Comparison of ENCODE assay signal across 19 mouse cellular contexts in the genomic region with DNA sequence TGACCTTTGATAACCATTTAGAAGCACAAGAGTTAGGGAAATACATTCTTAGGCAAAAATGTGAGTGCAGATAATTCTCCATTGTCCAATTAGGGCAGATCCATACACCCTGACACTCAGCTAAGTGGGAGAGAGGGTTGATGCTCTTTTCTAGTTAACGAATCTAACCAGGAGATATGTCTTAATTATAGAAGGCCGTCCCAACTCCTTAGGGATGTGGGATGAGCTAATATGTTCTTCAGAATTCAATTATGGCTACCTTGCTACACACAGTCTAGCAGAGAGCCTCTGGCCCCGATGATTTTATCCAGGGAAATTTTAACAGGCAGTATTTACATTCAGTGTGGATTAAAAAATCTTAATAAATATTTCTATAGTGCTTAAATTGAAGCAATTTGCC. TPM values are rescaled to one million over a fixed set of nuclear protein-coding genes. Genes with fewer than 3 reads are reported as not detected.
A peak's percentile ranks its signal among the peaks of the same experiment; 100 is the strongest.
DNase-seq lines count a peak whose midpoint lies in the region; ATAC-seq and TF ChIP-seq lines count a peak whose summit lies in the region.
"Had no signal": no experiment of that assay in that cellular context is flagged by ENCODE, and none has a peak within 500 bp of the region (broad histone marks: within the 10 kb centered on the region; RNA-seq: fewer than 3 reads in every experiment).

No protein-coding gene starts in this region.

- H3K9ac ChIP-seq in hindbrain, embryonic 14.5 days, result no peak overlapping the region
- no peak overlapping the region for H3K9ac ChIP-seq in hindbrain, embryonic 11.5 days (ENCODE audit: low read depth, low read length)
- no peak overlapping the region for H3K9ac ChIP-seq in midbrain, embryonic 11.5 days (ENCODE audit: low read length)
- no peak overlapping the region for H3K9ac ChIP-seq in midbrain, postnatal 0 days (replicated peaks; ENCODE audit: low read length, poor library complexity, severe bottlenecking)
- H3K9ac ChIP-seq in neural tube, embryonic 14.5 days (replicated peaks; ENCODE audit: low read depth, low read length), result no peak overlapping the region
- no peak overlapping the region for H3K9ac ChIP-seq in neural tube, embryonic 15.5 days (replicated peaks)
- H3K9ac ChIP-seq: forebrain, embryonic 15.5 days; heart, embryonic 13.5 days had no signal

- H3K27me3 ChIP-seq in hindbrain, embryonic 14.5 days (ENCODE audit: control insufficient read depth, insufficient read depth, low read length), result no peaks in the 10 kb centered on the region
- H3K27me3 ChIP-seq in hindbrain, embryonic 11.5 days (ENCODE audit: control insufficient read depth, insufficient read depth, low read length), result no peaks in the 10 kb centered on the region
- H3K27me3 ChIP-seq in midbrain, embryonic 11.5 days (ENCODE audit: control insufficient read depth, insufficient read depth, low read length), result no peaks in the 10 kb centered on the region
- H3K27me3 ChIP-seq in midbrain, postnatal 0 days (ENCODE audit: insufficient read depth, low read length), result no peaks in the 10 kb centered on the region
- no peaks in the 10 kb centered on the region for H3K27me3 ChIP-seq in neural tube, embryonic 14.5 days (ENCODE audit: control insufficient read depth, insufficient read depth, low read length)
- no peaks in the 10 kb centered on the region for H3K27me3 ChIP-seq in neural tube, embryonic 15.5 days (replicated peaks)
- H3K27me3 ChIP-seq: forebrain, embryonic 15.5 days; heart, embryonic 13.5 days had no signal

- H3K4me1 ChIP-seq in hindbrain, embryonic 14.5 days (replicated peaks; ENCODE audit: control insufficient read depth, insufficient read depth, low read length), result no peaks in the 10 kb centered on the region
- no peaks in the 10 kb centered on the region for H3K4me1 ChIP-seq in hindbrain, embryonic 11.5 days (replicated peaks; ENCODE audit: control insufficient read depth, insufficient read depth, low read length)
- H3K4me1 ChIP-seq in midbrain, embryonic 11.5 days (ENCODE audit: control insufficient read depth, insufficient read depth, low read length), result no peaks in the 10 kb centered on the region
- no peaks in the 10 kb centered on the region for H3K4me1 ChIP-seq in midbrain, postnatal 0 days (ENCODE audit: insufficient read depth, low read length)
- no peaks in the 10 kb centered on the region for H3K4me1 ChIP-seq in neural tube, embryonic 14.5 days (ENCODE audit: control insufficient read depth, insufficient read depth, low read length)
- H3K4me1 ChIP-seq in neural tube, embryonic 15.5 days, result no peaks in the 10 kb centered on the region
- H3K4me1 ChIP-seq: forebrain, embryonic 15.5 days; heart, embryonic 13.5 days had no signal

- H3K9me3 ChIP-seq in hindbrain, embryonic 14.5 days (ENCODE audit: control insufficient read depth, low read length), result no peaks in the 10 kb centered on the region
- H3K9me3 ChIP-seq in hindbrain, embryonic 11.5 days (ENCODE audit: control insufficient read depth, low read length), result no peaks in the 10 kb centered on the region
- no peaks in the 10 kb centered on the region for H3K9me3 ChIP-seq in midbrain, embryonic 11.5 days (ENCODE audit: control insufficient read depth, low read length)
- H3K9me3 ChIP-seq in midbrain, postnatal 0 days (ENCODE audit: low read length), result no peaks in the 10 kb centered on the region
- no peaks in the 10 kb centered on the region for H3K9me3 ChIP-seq in neural tube, embryonic 14.5 days (ENCODE audit: control insufficient read depth, low read length)
- no peaks in the 10 kb centered on the region for H3K9me3 ChIP-seq in neural tube, embryonic 15.5 days (replicated peaks)
- H3K9me3 ChIP-seq: forebrain, embryonic 15.5 days; heart, embryonic 13.5 days had no signal

- 65% methylated on average over 3 of the region's 3 CpGs for whole genome bisulfite sequencing in hindbrain, embryonic 14.5 days
- WGBS in hindbrain, embryonic 11.5 days, result 85% methylated on average over 3 of the region's 3 CpGs
- WGBS in midbrain, embryonic 11.5 days, result 90% methylated on average over 3 of the region's 3 CpGs
- WGBS in midbrain, postnatal 0 days, result 65% methylated on average over 3 of the region's 3 CpGs
- WGBS in neural tube, embryonic 14.5 days, result 63% methylated on average over 3 of the region's 3 CpGs
- WGBS in neural tube, embryonic 15.5 days, result 57% methylated on average over 3 of the region's 3 CpGs

- H3K4me3 ChIP-seq in hindbrain, embryonic 14.5 days (replicated peaks; ENCODE audit: low read length), result no peak overlapping the region
- H3K4me3 ChIP-seq in hindbrain, embryonic 11.5 days (ENCODE audit: low read depth, low read length), result no peak overlapping the region
- H3K4me3 ChIP-seq in midbrain, embryonic 11.5 days (ENCODE audit: low read depth, low read length), result no peak overlapping the region
- no peak overlapping the region for H3K4me3 ChIP-seq in midbrain, postnatal 0 days (ENCODE audit: low read depth, low read length)
- no peak overlapping the region for H3K4me3 ChIP-seq in neural tube, embryonic 14.5 days (ENCODE audit: low read depth, low read length)
- H3K4me3 ChIP-seq in neural tube, embryonic 15.5 days (replicated peaks), result no peak overlapping the region
- H3K4me3 ChIP-seq: forebrain, embryonic 15.5 days; heart, embryonic 13.5 days had no signal

- no peak for TF ChIP-seq CTCF in midbrain, postnatal 0 days (IDR thresholded peaks at IDR 0.05)

- no peak for DNase-seq in hindbrain, embryonic 14.5 days (ENCODE audit: low spot score)
- no peak for DNase-seq in hindbrain, embryonic 11.5 days (ENCODE audit: low spot score)
- DNase-seq in midbrain, embryonic 11.5 days (ENCODE audit: low spot score, missing footprints), result no peak
- no peak for DNase-seq in midbrain, postnatal 0 days (ENCODE audit: low spot score)
- DNase-seq: adrenal gland, adult 2 months; adrenal gland, postnatal 25 days; cerebellum, adult 2 months; cerebellum, postnatal 10 days; gastrocnemius, postnatal 36 days; heart, adult 11 months; heart, postnatal 36 days had no signal

- H3K27ac ChIP-seq in hindbrain, embryonic 14.5 days, result no peak overlapping the region
- H3K27ac ChIP-seq in hindbrain, embryonic 11.5 days (ENCODE audit: low read depth, low read length), result no peak overlapping the region
- H3K27ac ChIP-seq in midbrain, embryonic 11.5 days (ENCODE audit: low read depth, low read length), result no peak overlapping the region
- H3K27ac ChIP-seq in midbrain, postnatal 0 days (ENCODE audit: low read depth, low read length), result no peak overlapping the region
- H3K27ac ChIP-seq in neural tube, embryonic 14.5 days (ENCODE audit: low read depth, low read length), result no peak overlapping the region
- H3K27ac ChIP-seq in neural tube, embryonic 15.5 days (replicated peaks), result no peak overlapping the region
- H3K27ac ChIP-seq: forebrain, embryonic 15.5 days; heart, embryonic 13.5 days had no signal

- peak; percentile 77; the same call in 1 of the 2 replicates for ATAC-seq in hindbrain, embryonic 14.5 days (ENCODE audit: low FRiP score)
- no peak for ATAC-seq in hindbrain, embryonic 11.5 days (ENCODE audit: low FRiP score)
- ATAC-seq in midbrain, embryonic 11.5 days (ENCODE audit: low FRiP score), result 0 out of 2 replicates have a peak, but pooled peaks have one; percentile 30
- no peak for ATAC-seq in midbrain, postnatal 0 days (ENCODE audit: low FRiP score)
- peak; percentile 67; the same call in 1 of the 2 replicates for ATAC-seq in neural tube, embryonic 14.5 days (ENCODE audit: low read depth)
- ATAC-seq in neural tube, embryonic 15.5 days (ENCODE audit: low FRiP score), result no peak
- ATAC-seq: forebrain, embryonic 15.5 days had no signal

- no peak overlapping the region for H3K4me2 ChIP-seq in hindbrain, embryonic 14.5 days (replicated peaks)
- H3K4me2 ChIP-seq in hindbrain, embryonic 11.5 days (replicated peaks; ENCODE audit: low read depth, low read length), result no peak overlapping the region
- H3K4me2 ChIP-seq in midbrain, embryonic 11.5 days, result no peak overlapping the region
- no peak overlapping the region for H3K4me2 ChIP-seq in midbrain, postnatal 0 days (ENCODE audit: low read depth, low read length, poor library complexity, severe bottlenecking)
- no peak overlapping the region for H3K4me2 ChIP-seq in neural tube, embryonic 14.5 days (ENCODE audit: low read depth, low read length)
- no peak overlapping the region for H3K4me2 ChIP-seq in neural tube, embryonic 15.5 days
- H3K4me2 ChIP-seq: forebrain, embryonic 15.5 days; heart, embryonic 13.5 days had no signal

- H3K36me3 ChIP-seq in hindbrain, embryonic 14.5 days (replicated peaks; ENCODE audit: control insufficient read depth, insufficient read depth), result no peaks in the 10 kb centered on the region
- H3K36me3 ChIP-seq in hindbrain, embryonic 11.5 days (ENCODE audit: control insufficient read depth, insufficient read depth, low read length), result no peaks in the 10 kb centered on the region
- H3K36me3 ChIP-seq in midbrain, embryonic 11.5 days (ENCODE audit: control insufficient read depth, insufficient read depth, low read length), result no peaks in the 10 kb centered on the region
- no peaks in the 10 kb centered on the region for H3K36me3 ChIP-seq in midbrain, postnatal 0 days (ENCODE audit: insufficient read depth, low read length)
- H3K36me3 ChIP-seq in neural tube, embryonic 14.5 days (ENCODE audit: control insufficient read depth, insufficient read depth, low read length), result no peaks in the 10 kb centered on the region
- H3K36me3 ChIP-seq in neural tube, embryonic 15.5 days, result no peaks in the 10 kb centered on the region
- H3K36me3 ChIP-seq: forebrain, embryonic 15.5 days; heart, embryonic 13.5 days had no signal

RNA-seq across cellular contexts. Expression of a gene that starts 3.0 kb away (rescaled TPM):
- 0.41 TPM in 1 of 2 replicates, not detected in the other for polyA plus RNA-seq in hindbrain, embryonic 14.5 days (2014; fragmentation: Nextera tagmentation; extraction: Ambion mirVana)
- polyA plus RNA-seq in hindbrain, embryonic 11.5 days (2014; fragmentation: Nextera tagmentation; extraction: Ambion mirVana), result 0.28 TPM in 1 of 2 replicates, not detected in the other
- polyA plus RNA-seq in midbrain, embryonic 11.5 days (2014; fragmentation: Nextera tagmentation; extraction: Ambion mirVana), result not detected in 2 replicates
- not detected in 2 replicates for total RNA-seq in midbrain, postnatal 0 days (2014; rRNA removed)
- polyA plus RNA-seq in midbrain, postnatal 0 days (2015; fragmentation: Nextera tagmentation; extraction: Ambion mirVana), result not detected in 2 replicates
- polyA plus RNA-seq in neural tube, embryonic 14.5 days (2014; fragmentation: Nextera tagmentation; extraction: Ambion mirVana), result 0.30 and 0.39 TPM in 2 replicates
- 0.35 and 0.37 TPM in 2 replicates for polyA plus RNA-seq in neural tube, embryonic 15.5 days (2015; fragmentation: Nextera tagmentation; extraction: Ambion mirVana)
- total RNA-seq: adrenal gland, postnatal 25 days; ES-E14; heart, postnatal 36 days had no signal
- polyA plus RNA-seq: adrenal gland, adult 2 months; cerebellum, adult 2 months; embryonic facial prominence, embryonic 11.5 days; forebrain, embryonic 11.5 days; forebrain, embryonic 15.5 days; heart, postnatal 0 days had no signal

Comparison
In these comparisons a context has a peak if more than half of its experiments do, and no peak if none do; other contexts are left out.
1. ATAC-seq: peak in hindbrain, embryonic 14.5 days (single experiment), midbrain, embryonic 11.5 days (single experiment) and neural tube, embryonic 14.5 days (single experiment); none in hindbrain, embryonic 11.5 days (single experiment), midbrain, postnatal 0 days (single experiment) and neural tube, embryonic 15.5 days (single experiment).